In genomic region chr5:30214889-30215288, GRCm38 (mm10) we compare ENCODE assay signal across 9 mouse cellular contexts. TPM values are rescaled to one million over a fixed set of nuclear protein-coding genes. Genes with fewer than 3 reads are reported as not detected.
A peak's percentile ranks its signal among the peaks of the same experiment; 100 is the strongest.
DNase-seq lines count a peak whose midpoint lies in the region; ATAC-seq and TF ChIP-seq lines count a peak whose summit lies in the region.
"Had no signal": no experiment of that assay in that cellular context is flagged by ENCODE, and none has a peak within 500 bp of the region (broad histone marks: within the 10 kb centered on the region; RNA-seq: fewer than 3 reads in every experiment).

No protein-coding gene starts in this region.

- H3K4me1 ChIP-seq in hindbrain, embryonic 10.5 days (replicated peaks) = no peaks in the 10 kb centered on the region
- no peaks in the 10 kb centered on the region for H3K4me1 ChIP-seq in hindbrain, embryonic 16.5 days (ENCODE audit: control insufficient read depth, insufficient read depth, low read depth, low read length)
- no peaks in the 10 kb centered on the region for H3K4me1 ChIP-seq in cortical plate, adult 2 months (ENCODE audit: control insufficient read depth, insufficient read depth, low read length)

- no peak overlapping the region for H3K4me2 ChIP-seq in hindbrain, embryonic 16.5 days (ENCODE audit: low read length)

- H3K9me3 ChIP-seq in hindbrain, embryonic 10.5 days = no peaks in the 10 kb centered on the region
- H3K9me3 ChIP-seq in hindbrain, embryonic 16.5 days (ENCODE audit: control insufficient read depth, low read length) = no peaks in the 10 kb centered on the region

- no peaks in the 10 kb centered on the region for H3K36me3 ChIP-seq in hindbrain, embryonic 10.5 days
- H3K36me3 ChIP-seq in hindbrain, embryonic 16.5 days (ENCODE audit: control insufficient read depth, insufficient read depth, low read length) = no peaks in the 10 kb centered on the region

- peak; percentile 51 for TF ChIP-seq CTCF in cortical plate, adult 2 months (IDR thresholded peaks at IDR 0.05; ENCODE audit: extremely low read depth, insufficient read depth, low read length)

- no peak overlapping the region for H3K4me3 ChIP-seq in hindbrain, embryonic 10.5 days
- no peak overlapping the region for H3K4me3 ChIP-seq in hindbrain, embryonic 16.5 days (ENCODE audit: low read length)
- H3K4me3 ChIP-seq in cortical plate, adult 2 months (ENCODE audit: insufficient read depth, low read length) = no peak overlapping the region

- DNase-seq in hindbrain, embryonic 10.5 days (ENCODE audit: low spot score) = peak; percentile 35
- DNase-seq in A20 (ENCODE audit: low read depth, low spot score) = peak; percentile 57
- peak; percentile 50 for DNase-seq in T-cell, adult 2 months (ENCODE audit: low spot score)
- peak; percentile 50 to 82 for DNase-seq in kidney, postnatal 36 days
- DNase-seq in lung, postnatal 10 days = peak; percentile 79
- DNase-seq in thymus, postnatal 14 days = peak; percentile 70

- TF ChIP-seq POLR2A in cortical plate, adult 2 months (IDR thresholded peaks at IDR 0.05; ENCODE audit: extremely low read depth, insufficient read depth, low read length) = no peak

- no peak for ATAC-seq in hindbrain, embryonic 16.5 days

- no peak overlapping the region for H3K9ac ChIP-seq in hindbrain, embryonic 16.5 days (ENCODE audit: low read depth, low read length)

- no peak overlapping the region for H3K27ac ChIP-seq in hindbrain, embryonic 10.5 days
- H3K27ac ChIP-seq in hindbrain, embryonic 16.5 days (ENCODE audit: low read depth, low read length) = no peak overlapping the region
- H3K27ac ChIP-seq in cortical plate, adult 2 months (ENCODE audit: insufficient read depth, low read length) = no peak overlapping the region

- no peaks in the 10 kb centered on the region for H3K27me3 ChIP-seq in hindbrain, embryonic 10.5 days (ENCODE audit: insufficient read depth, poor library complexity, severe bottlenecking)
- H3K27me3 ChIP-seq in hindbrain, embryonic 16.5 days (replicated peaks; ENCODE audit: control insufficient read depth, insufficient read depth, low read length) = no peaks in the 10 kb centered on the region

- 20% methylated on average over 4 of the region's 4 CpGs for WGBS in hindbrain, embryonic 10.5 days
- WGBS in hindbrain, embryonic 16.5 days = 11% methylated on average over 4 of the region's 4 CpGs

RNA-seq across cellular contexts. Expression of gene Adgrf3, which starts 9.4 kb away (rescaled TPM):
- polyA plus RNA-seq in hindbrain, embryonic 10.5 days (2016; fragmentation: Nextera tagmentation; extraction: Ambion mirVana) = not detected in 2 replicates
- not detected in 2 replicates for polyA plus RNA-seq in hindbrain, embryonic 16.5 days (2015; fragmentation: Nextera tagmentation; extraction: Ambion mirVana)
- polyA plus RNA-seq in cortical plate, adult 2 months (2012; rRNA removed) = not detected in 2 replicates
- polyA plus RNA-seq: large intestine, adult 2 months had no signal

RNA-seq across cellular contexts. Expression of gene Selenoi, which starts 17.5 kb away (rescaled TPM):
- 17.3 and 17.9 TPM in 2 replicates for polyA plus RNA-seq in hindbrain, embryonic 10.5 days (2016; fragmentation: Nextera tagmentation; extraction: Ambion mirVana)
- 26.5 and 29.8 TPM in 2 replicates for polyA plus RNA-seq in hindbrain, embryonic 16.5 days (2015; fragmentation: Nextera tagmentation; extraction: Ambion mirVana)
- polyA plus RNA-seq in cortical plate, adult 2 months (2012; rRNA removed) = 29.2 and 32.9 TPM in 2 replicates

RNA-seq across cellular contexts. Expression of gene Hadhb, which starts 59.8 kb away (rescaled TPM):
- 93.0 and 100 TPM in 2 replicates for polyA plus RNA-seq in hindbrain, embryonic 10.5 days (2016; fragmentation: Nextera tagmentation; extraction: Ambion mirVana)
- 66.4 and 70.4 TPM in 2 replicates for polyA plus RNA-seq in hindbrain, embryonic 16.5 days (2015; fragmentation: Nextera tagmentation; extraction: Ambion mirVana)
- polyA plus RNA-seq in cortical plate, adult 2 months (2012; rRNA removed) = 88.0 and 94.8 TPM in 2 replicates

RNA-seq across cellular contexts. Expression of gene Hadha, which starts 59.9 kb away (rescaled TPM):
- 93.9 and 94.9 TPM in 2 replicates for polyA plus RNA-seq in hindbrain, embryonic 10.5 days (2016; fragmentation: Nextera tagmentation; extraction: Ambion mirVana)
- 75.3 and 79.1 TPM in 2 replicates for polyA plus RNA-seq in hindbrain, embryonic 16.5 days (2015; fragmentation: Nextera tagmentation; extraction: Ambion mirVana)
- polyA plus RNA-seq in cortical plate, adult 2 months (2012; rRNA removed) = 64.9 and 67.7 TPM in 2 replicates
